Mouse (Mus musculus) CD4-positive, CD25-positive, alpha-beta regulatory T cell, adult 2 months (primary cell): ENCODE results near the gene Farp1.

Experiments used
- DNase-seq: peaks from one replicate; pipeline ENCODE4 v3.0.0-alpha.2; 2012; ENCODE audit warnings: low read depth, low spot score

Farp1 gene

GRCm38 (mm10) chr14:121181798-121182197 is 146.8 kb downstream of the Farp1 start:
- DNase-seq, result no peak

- no peak for DNase-seq
Observed at GRCm38 (mm10) chr14:121182967-121183366, 148.0 kb downstream of the Farp1 start.

GRCm38 (mm10) chr14:121183414-121184130 is 148.6 kb downstream of the Farp1 start:
- no peak for DNase-seq

GRCm38 (mm10) chr14:121184351-121184750 is 149.4 kb downstream of the Farp1 start:
- DNase-seq, result no peak

GRCm38 (mm10) chr14:121186402-121186894 is 151.4 kb downstream of the Farp1 start:
- no peak for DNase-seq

GRCm38 (mm10) chr14:121189840-121190239 is 154.8 kb downstream of the Farp1 start:
- peak; percentile 63 for DNase-seq

GRCm38 (mm10) chr14:121190386-121190785 is 155.4 kb downstream of the Farp1 start:
- DNase-seq, result no peak

- no peak for DNase-seq
Observed at GRCm38 (mm10) chr14:121191739-121192138, 156.7 kb downstream of the Farp1 start.

- DNase-seq, result no peak
Observed at GRCm38 (mm10) chr14:121192394-121192793, 157.4 kb downstream of the Farp1 start.

GRCm38 (mm10) chr14:121193981-121194380 is 159.0 kb downstream of the Farp1 start:
- no peak for DNase-seq

GRCm38 (mm10) chr14:121198915-121199572 is 164.0 kb downstream of the Farp1 start:
- peak; percentile 7 for DNase-seq

GRCm38 (mm10) chr14:121199789-121200188 is 164.8 kb downstream of the Farp1 start:
- no peak for DNase-seq

- no peak for DNase-seq
Observed at GRCm38 (mm10) chr14:121200353-121200752, 165.4 kb downstream of the Farp1 start.

GRCm38 (mm10) chr14:121201178-121201577 is 166.2 kb downstream of the Farp1 start:
- no peak for DNase-seq

- DNase-seq, result no peak
Observed at GRCm38 (mm10) chr14:121205459-121205858, 170.5 kb downstream of the Farp1 start.

- no peak for DNase-seq
Observed at GRCm38 (mm10) chr14:121207441-121208158, 172.6 kb downstream of the Farp1 start.

- DNase-seq, result no peak
Observed at GRCm38 (mm10) chr14:121208159-121208515, 173.1 kb downstream of the Farp1 start.

- no peak for DNase-seq
Observed at GRCm38 (mm10) chr14:121210318-121210717, 175.3 kb downstream of the Farp1 start.

- DNase-seq, result no peak
Observed at GRCm38 (mm10) chr14:121213650-121214049, 178.7 kb downstream of the Farp1 start.

GRCm38 (mm10) chr14:121214636-121215257 is 179.7 kb downstream of the Farp1 start:
- no peak for DNase-seq

GRCm38 (mm10) chr14:121215817-121216216 is 180.8 kb downstream of the Farp1 start:
- DNase-seq, result no peak

- no peak for DNase-seq
Observed at GRCm38 (mm10) chr14:121216672-121217071, 181.7 kb downstream of the Farp1 start.
